Comparison of ENCODE assay signal across 13 mouse cellular contexts in the genomic region with DNA sequence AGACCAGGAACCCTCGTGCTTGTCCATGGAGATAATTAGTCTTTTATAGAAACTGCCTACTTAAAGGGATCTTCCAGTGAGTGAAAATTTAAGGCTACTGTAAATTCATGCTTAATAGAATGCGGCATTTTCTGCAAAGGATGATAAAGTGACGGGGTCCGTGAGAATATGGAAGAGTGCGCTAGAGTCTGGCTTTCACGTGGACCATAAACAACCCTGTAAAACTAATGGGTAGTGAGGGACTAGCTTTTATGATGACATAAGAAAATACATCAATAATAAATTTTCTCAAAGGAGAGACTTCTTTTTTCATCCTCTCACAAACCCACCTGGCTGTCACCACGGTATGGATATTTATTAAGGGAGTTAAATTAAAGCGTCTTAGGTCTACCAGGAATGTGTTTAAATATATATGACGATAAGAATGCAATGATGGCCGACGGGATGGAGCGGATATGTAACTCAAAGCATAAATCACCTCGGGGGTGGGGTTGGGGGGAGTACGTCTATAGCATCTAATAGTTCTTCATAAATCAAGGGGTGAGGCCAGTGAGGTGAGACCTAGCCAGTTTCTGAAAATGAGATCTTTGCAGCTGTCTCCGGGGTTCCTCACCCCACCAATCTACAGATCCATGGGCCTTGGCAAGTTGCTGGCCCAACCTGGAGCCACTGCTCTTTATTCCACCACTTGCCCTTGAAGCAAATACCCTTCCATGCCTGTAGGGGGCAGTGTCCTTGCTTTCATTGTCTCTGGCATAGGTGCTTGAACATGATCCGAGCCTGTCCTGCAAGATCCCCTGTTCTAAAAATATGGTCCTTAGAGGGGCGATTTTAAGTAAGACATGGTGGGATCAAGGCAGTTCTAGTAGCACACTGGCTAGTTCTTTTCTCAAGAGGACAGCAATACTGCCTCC. TPM values are rescaled to one million over a fixed set of nuclear protein-coding genes. Genes with fewer than 3 reads are reported as not detected.
A peak's percentile ranks its signal among the peaks of the same experiment; 100 is the strongest.
DNase-seq lines count a peak whose midpoint lies in the region; TF ChIP-seq lines count a peak whose summit lies in the region.
"Had no signal": no experiment of that assay in that cellular context is flagged by ENCODE, and none has a peak within 500 bp of the region (broad histone marks: within the 10 kb centered on the region; RNA-seq: fewer than 3 reads in every experiment).

No protein-coding gene starts in this region.

- TF ChIP-seq CTCF in kidney, adult 2 months (conservative IDR thresholded peaks at IDR 0.05; ENCODE audit: insufficient read depth, insufficient read length, low read depth, low read length): peak; percentile 23; the same call in 1 of the 2 replicates
- no peak for TF ChIP-seq CTCF in thymus, adult 2 months (IDR thresholded peaks at IDR 0.05; ENCODE audit: borderline replicate concordance, control insufficient read depth, extremely low read depth, insufficient read depth, low read length, poor library complexity)
- peak; percentile 29; the same call in 1 of the 2 replicates for TF ChIP-seq CTCF in brain, embryonic 14.5 days (IDR thresholded peaks at IDR 0.05; ENCODE audit: borderline replicate concordance, extremely low read depth, insufficient read depth, insufficient read length)

- H3K27ac ChIP-seq in kidney, adult 2 months (ENCODE audit: insufficient read depth, low read depth, low read length): no peak overlapping the region
- no peak overlapping the region for H3K27ac ChIP-seq in thymus, adult 2 months (ENCODE audit: control insufficient read depth, insufficient read depth, low read length)
- H3K27ac ChIP-seq: forebrain, embryonic 12.5 days; lung, embryonic 15.5 days had no signal

- no peaks in the 10 kb centered on the region for H3K27me3 ChIP-seq in kidney, adult 2 months (replicated peaks; ENCODE audit: control insufficient read depth, insufficient read depth, low read length)
- H3K27me3 ChIP-seq in thymus, adult 2 months (ENCODE audit: control insufficient read depth, insufficient read depth, low read length): no peaks in the 10 kb centered on the region
- H3K27me3 ChIP-seq: forebrain, embryonic 12.5 days; lung, embryonic 15.5 days had no signal

- no peaks in the 10 kb centered on the region for H3K36me3 ChIP-seq in kidney, adult 2 months (ENCODE audit: control insufficient read depth, insufficient read depth, low read length)
- no peaks in the 10 kb centered on the region for H3K36me3 ChIP-seq in thymus, adult 2 months (ENCODE audit: control insufficient read depth, insufficient read depth, low read length)
- H3K36me3 ChIP-seq: forebrain, embryonic 12.5 days; lung, embryonic 15.5 days had no signal

- TF ChIP-seq POLR2A in kidney, adult 2 months (IDR thresholded peaks at IDR 0.05; ENCODE audit: low read depth, low read length): no peak
- no peak for TF ChIP-seq POLR2A in thymus, adult 2 months (IDR thresholded peaks at IDR 0.05; ENCODE audit: control insufficient read depth, extremely low read depth, insufficient read depth, low read length, poor library complexity)
- no peak for TF ChIP-seq POLR2A in brain, embryonic 14.5 days (IDR thresholded peaks at IDR 0.05; ENCODE audit: borderline replicate concordance, extremely low read depth, insufficient read depth, insufficient read length, poor library complexity, severe bottlenecking)

- 80% methylated on average over 17 of the region's 17 CpGs for WGBS in kidney, adult 2 months
- 95% methylated on average over 17 of the region's 17 CpGs for WGBS in thymus, adult 2 months

- DNase-seq in kidney, adult 2 months: no peak
- DNase-seq in kidney, postnatal 4 days: no peak
- DNase-seq in thymus, adult 2 months: peak; percentile 4
- DNase-seq in thymus, adult 18-20 months: no peak
- DNase-seq in brain, embryonic 14.5 days (ENCODE audit: low read depth): no peak
- DNase-seq in spleen, postnatal 14 days (ENCODE audit: low spot score in 2 of 2): no peak
- no peak for DNase-seq in urinary bladder, adult 2 months (ENCODE audit: low spot score)
- DNase-seq: cerebellum, postnatal 25 days; gastrocnemius, postnatal 36 days; heart, postnatal 14 days; kidney, adult 8-10 months had no signal

- H3K4me3 ChIP-seq in kidney, adult 2 months (ENCODE audit: insufficient read depth, low read depth, low read length): no peak overlapping the region
- no peak overlapping the region for H3K4me3 ChIP-seq in thymus, adult 2 months (ENCODE audit: control insufficient read depth, insufficient read depth, low read length)
- H3K4me3 ChIP-seq: forebrain, embryonic 12.5 days; lung, embryonic 15.5 days had no signal

- H3K4me1 ChIP-seq in kidney, adult 2 months (ENCODE audit: control insufficient read depth, insufficient read depth, low read length): no peaks in the 10 kb centered on the region
- H3K4me1 ChIP-seq in thymus, adult 2 months (replicated peaks; ENCODE audit: control insufficient read depth, insufficient read depth, low read length): no peaks in the 10 kb centered on the region
- H3K4me1 ChIP-seq: forebrain, embryonic 12.5 days had no signal

RNA-seq across cellular contexts. Expression of a gene that starts 35.8 kb away (rescaled TPM):
- polyA plus RNA-seq in kidney, adult 2 months (2012; rRNA removed): not detected in 2 replicates
- polyA plus RNA-seq in thymus, adult 2 months (2012; rRNA removed): 0.06 TPM in 1 of 2 replicates, not detected in the other
- polyA plus RNA-seq in brain, embryonic 14.5 days (2012; rRNA removed): not detected in 2 replicates
- not detected in 2 replicates for polyA plus RNA-seq in urinary bladder, adult 2 months (2012; rRNA removed)
- polyA plus RNA-seq: forebrain, embryonic 12.5 days had no signal

RNA-seq across cellular contexts. Expression of a gene that starts 39.1 kb away (rescaled TPM):
- 22.9 and 24.9 TPM in 2 replicates for polyA plus RNA-seq in kidney, adult 2 months (2012; rRNA removed)
- polyA plus RNA-seq in thymus, adult 2 months (2012; rRNA removed): 23.2 and 24.4 TPM in 2 replicates
- polyA plus RNA-seq in brain, embryonic 14.5 days (2012; rRNA removed): 98.7 and 107 TPM in 2 replicates
- polyA plus RNA-seq in urinary bladder, adult 2 months (2012; rRNA removed): 102 and 105 TPM in 2 replicates
